ENCODE assay signal across 10 mouse cellular contexts in the genomic region with DNA sequence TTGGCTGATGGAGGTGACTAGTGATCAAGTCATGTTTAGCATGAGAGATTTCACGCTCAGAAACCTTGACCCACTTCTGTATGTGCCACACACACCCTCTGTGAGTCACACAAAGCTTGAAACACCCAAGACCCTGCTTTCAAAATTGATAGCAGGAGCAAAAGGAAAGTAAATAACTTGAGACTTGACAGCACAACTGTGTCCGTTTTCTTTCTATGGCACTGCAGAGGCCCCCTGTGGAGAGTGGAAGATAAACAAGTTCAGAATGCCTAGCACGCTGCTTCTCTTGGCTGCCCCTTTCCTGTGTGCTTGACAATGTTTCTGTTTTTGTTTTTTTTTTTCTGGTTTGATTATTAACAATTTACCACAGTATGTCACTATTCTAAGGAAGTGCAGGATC. TPM values are rescaled to one million over a fixed set of nuclear protein-coding genes. Genes with fewer than 3 reads are reported as not detected.
DNase-seq lines count a peak whose midpoint lies in the region; ATAC-seq and TF ChIP-seq lines count a peak whose summit lies in the region.
"Had no signal": no experiment of that assay in that cellular context is flagged by ENCODE, and none has a peak within 500 bp of the region (broad histone marks: within the 10 kb centered on the region; RNA-seq: fewer than 3 reads in every experiment).

No protein-coding gene starts in this region.

- ATAC-seq in neutrophil, adult 5-6 weeks (ENCODE audit: extremely low read depth, insufficient number of reproducible peaks, low FRiP score, poor library complexity, severe bottlenecking): peak; percentile 47; the same call in 1 of the 2 replicates

- no peak overlapping the region for H3K27ac ChIP-seq in layer of hippocampus, adult 2 months
- H3K27ac ChIP-seq: embryonic facial prominence, embryonic 15.5 days had no signal

- TF ChIP-seq CTCF in layer of hippocampus, adult 2 months (conservative IDR thresholded peaks at IDR 0.05): peak; percentile 26; the same call in 1 of the 2 replicates

- no peak overlapping the region for H3K4me3 ChIP-seq in layer of hippocampus, adult 2 months
- H3K4me3 ChIP-seq: embryonic facial prominence, embryonic 15.5 days had no signal

- no peak for DNase-seq in layer of hippocampus, adult 2 months (ENCODE audit: low spot score in 2 of 2)
- no peak for DNase-seq in layer of hippocampus, adult 8-10 months (ENCODE audit: low spot score in 2 of 2)
- DNase-seq in Muller cell, postnatal 12 days (ENCODE audit: inconsistent ontology term): peak; percentile 50
- DNase-seq in kidney, postnatal 14 days: peak; percentile 47
- no peak for DNase-seq in urinary bladder, postnatal 36 days (ENCODE audit: low spot score in 2 of 2)
- DNase-seq in cerebellum, adult 9-11 months: no peak
- no peak for DNase-seq in neural tube, embryonic 10.5 days (ENCODE audit: extremely low spot score, low spot score)
- DNase-seq: heart, postnatal 10 days had no signal

RNA-seq across cellular contexts. Expression of gene Ifi47, which starts 8.5 kb away (rescaled TPM):
- total RNA-seq in layer of hippocampus, adult 2 months (2021): under 1 TPM; 0.41 to 0.56 TPM
- total RNA-seq in layer of hippocampus, adult 8-10 months (2022): 1 to 10 TPM in 2 of 4 experiments, under 1 TPM in 2; 0.89 to 1.4 (median 1.1) TPM
- 36.2 and 38.1 TPM in 2 replicates for total RNA-seq in neutrophil, adult 5-6 weeks (2017)

RNA-seq across cellular contexts. Expression of gene Tgtp2, which starts 20.9 kb away (rescaled TPM):
- total RNA-seq in layer of hippocampus, adult 2 months (2021): under 1 TPM in 1 of 2 experiments, not detected in 1; 0.59 TPM
- total RNA-seq in layer of hippocampus, adult 8-10 months (2022): under 1 TPM in 2 of 4 experiments, not detected in 2; 0.16 to 0.71 TPM
- total RNA-seq in neutrophil, adult 5-6 weeks (2017): 76.6 and 92.3 TPM in 2 replicates
- total RNA-seq: heart, postnatal 10 days had no signal

RNA-seq across cellular contexts. Expression of gene Olfr1396, which starts 29.8 kb away (rescaled TPM):
- not detected for total RNA-seq in layer of hippocampus, adult 2 months (2021)
- total RNA-seq in layer of hippocampus, adult 8-10 months (2022): not detected
- total RNA-seq in neutrophil, adult 5-6 weeks (2017): not detected in 2 replicates

RNA-seq across cellular contexts. Expression of gene 9930111J21Rik2, which starts 33.8 kb away (rescaled TPM):
- total RNA-seq in layer of hippocampus, adult 2 months (2021): 1 to 10 TPM; 1.0 to 2.0 TPM
- total RNA-seq in layer of hippocampus, adult 8-10 months (2022): 1 to 10 TPM in 3 of 4 experiments, under 1 TPM in 1; 0.92 to 4.2 (median 2.6) TPM
- 335 and 370 TPM in 2 replicates for total RNA-seq in neutrophil, adult 5-6 weeks (2017)

RNA-seq across cellular contexts. Expression of gene Olfr1395, which starts 57.2 kb away (rescaled TPM):
- not detected for total RNA-seq in layer of hippocampus, adult 2 months (2021)
- total RNA-seq in layer of hippocampus, adult 8-10 months (2022): not detected
- total RNA-seq in neutrophil, adult 5-6 weeks (2017): not detected in 2 replicates
- total RNA-seq: heart, postnatal 10 days had no signal

Comparison
In these comparisons a context has a peak if more than half of its experiments do, and no peak if none do; other contexts are left out.
1. DNase-seq: peak in Muller cell, postnatal 12 days (single experiment) and kidney, postnatal 14 days (single experiment); none in layer of hippocampus, adult 2 months (0 of 2), layer of hippocampus, adult 8-10 months (0 of 2), urinary bladder, postnatal 36 days (0 of 2), cerebellum, adult 9-11 months (single experiment) and neural tube, embryonic 10.5 days (single experiment).
2. RNA of gene Ifi47, which starts 8.5 kb away (total RNA-seq): 36.2 to 38.1 TPM in neutrophil, adult 5-6 weeks; 0.89 to 1.4 TPM in layer of hippocampus, adult 8-10 months and 0.41 to 0.56 TPM in layer of hippocampus, adult 2 months; every median in the first group is over 10 times any median in the second.
3. RNA of gene Tgtp2, which starts 20.9 kb away (total RNA-seq): 76.6 to 92.3 TPM in neutrophil, adult 5-6 weeks; 0.59 TPM in layer of hippocampus, adult 2 months and 0.16 to 0.71 TPM in layer of hippocampus, adult 8-10 months; every median in the first group is over 10 times any median in the second.